Mouse (Mus musculus) frontal cortex, postnatal 10 days (tissue): Measurements from ENCODE around the gene Gm20388.
A peak's percentile ranks its signal among the peaks of the same experiment; 100 is the strongest.

Experiments used
- DNase-seq, 2 experiments: peaks; one replicate each; pipeline ENCODE4 v3.0.0; 2022; ENCODE audit warnings: low spot score in 2 of 2, mixed read lengths in 1 of 2

The Gm20388 gene

GRCm38 (mm10) chr8:122280588-122281316, 2370.1 kb downstream of the Gm20388 start:
- no peak for DNase-seq

- DNase-seq, result peak; percentile 97 to 99
Measured at GRCm38 (mm10) chr8:122281317-122282034, 2370.8 kb downstream of the Gm20388 start.

GRCm38 (mm10) chr8:122282035-122282358, 2371.4 kb downstream of the Gm20388 start, which contains the start of gene Zfpm1:
Gene Zfpm1 (plus strand): TSS chr8:122282141.
- DNase-seq, result no peak

- DNase-seq, result no peak
Measured at GRCm38 (mm10) chr8:122282501-122283355, 2372.1 kb downstream of the Gm20388 start.

- peak in 1 of 2 experiments; percentile 58 for DNase-seq
Measured at GRCm38 (mm10) chr8:122283356-122284202, 2372.9 kb downstream of the Gm20388 start.

GRCm38 (mm10) chr8:122284203-122284658, 2373.6 kb downstream of the Gm20388 start:
- peak; percentile 54 to 57 for DNase-seq

GRCm38 (mm10) chr8:122284659-122285261, 2374.1 kb downstream of the Gm20388 start:
- no peak for DNase-seq

- no peak for DNase-seq
Measured at GRCm38 (mm10) chr8:122285727-122286126, 2375.1 kb downstream of the Gm20388 start.

GRCm38 (mm10) chr8:122286899-122287298, 2376.3 kb downstream of the Gm20388 start:
- no peak for DNase-seq

GRCm38 (mm10) chr8:122287742-122288141, 2377.1 kb downstream of the Gm20388 start:
- no peak for DNase-seq

GRCm38 (mm10) chr8:122288344-122288743, 2377.7 kb downstream of the Gm20388 start:
- DNase-seq, result no peak

GRCm38 (mm10) chr8:122291075-122291474, 2380.4 kb downstream of the Gm20388 start:
- no peak for DNase-seq

- DNase-seq, result no peak
Measured at GRCm38 (mm10) chr8:122291549-122291948, 2380.9 kb downstream of the Gm20388 start.

- no peak for DNase-seq
Measured at GRCm38 (mm10) chr8:122293484-122293883, 2382.8 kb downstream of the Gm20388 start.

- DNase-seq, result no peak
Measured at GRCm38 (mm10) chr8:122294273-122294683, 2383.6 kb downstream of the Gm20388 start.

- no peak for DNase-seq
Measured at GRCm38 (mm10) chr8:122295389-122295788, 2384.7 kb downstream of the Gm20388 start.

- no peak for DNase-seq
Measured at GRCm38 (mm10) chr8:122296173-122297001, 2385.7 kb downstream of the Gm20388 start.

- DNase-seq, result no peak
Measured at GRCm38 (mm10) chr8:122299581-122300254, 2389.1 kb downstream of the Gm20388 start.

- no peak for DNase-seq
Measured at GRCm38 (mm10) chr8:122301081-122301480, 2390.4 kb downstream of the Gm20388 start.
